Mouse (Mus musculus): ENCODE measurements around the gene Zscan22. TPM values are rescaled to one million over a fixed set of nuclear protein-coding genes. Genes with fewer than 3 reads are reported as not detected.
"Not testable (repeated sequence)": the region's sequence is repeated elsewhere in the genome, so short reads cannot be mapped to it uniquely, and the experiment has no call there.

The Zscan22 gene
- polyA plus RNA-seq, 1 experiment from 2014 or later: 17.4 TPM

- Histone ChIP-seq H3K4me2 (ENCODE audit: low read length) (no peak overlapping the region), H3K9ac (ENCODE audit: low read length) (no peak overlapping the region), H3K36me3 (ENCODE audit: control insufficient read depth, insufficient read depth, low read length) (peaks cover 54% of the 10 kb centered on the region), H3K9me3 (ENCODE audit: control insufficient read depth, low read length) (no peaks in the 10 kb centered on the region), H3K27me3 (replicated peaks; ENCODE audit: control insufficient read depth, insufficient read depth, low read length) (no peaks in the 10 kb centered on the region), H3K4me1 (replicated peaks; ENCODE audit: control insufficient read depth, insufficient read depth, low read length) (no peaks in the 10 kb centered on the region), H3K4me3 (ENCODE audit: low read depth, low read length) (no peak overlapping the region), H3K27ac (ENCODE audit: low read depth) (no peak overlapping the region)
- DNase-seq (ENCODE audit: low spot score): no peak
- WGBS: 79% methylated on average over 1 of the region's 1 CpGs
- no peak for ATAC-seq (replicated peaks; ENCODE audit: low FRiP score, low TSS enrichment, low read depth)
These were observed 6.3 kb upstream of the Zscan22 start for GRCm38 (mm10) chr7:12891334-12891733.

DNA sequence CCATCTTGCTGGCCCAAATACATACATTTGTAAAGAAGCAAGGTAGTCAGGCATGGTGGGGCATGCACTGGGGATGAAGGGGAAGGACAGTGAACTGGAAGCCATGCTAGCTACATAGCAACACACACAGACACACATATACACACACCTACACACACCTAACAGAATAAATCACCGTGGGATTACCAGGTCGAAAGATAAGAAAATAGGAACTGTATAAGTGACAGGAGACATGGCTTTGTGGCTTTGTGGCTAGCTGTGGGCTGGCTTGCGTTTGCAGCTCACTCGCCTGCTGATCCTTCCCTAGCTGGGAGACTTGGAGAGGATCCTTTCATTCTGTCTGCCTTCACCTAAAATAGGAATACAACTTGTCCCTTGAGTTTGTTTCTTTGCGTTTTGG, 3.9 kb downstream of the Zscan22 start:
- ATAC-seq (replicated peaks; ENCODE audit: low FRiP score, low TSS enrichment, low read depth): no peak
- no peaks in the 10 kb centered on the region for H3K9me3 ChIP-seq (ENCODE audit: control insufficient read depth, low read length)
- no peak overlapping the region for H3K4me3 ChIP-seq (ENCODE audit: low read depth, low read length)
- no peak overlapping the region for H3K27ac ChIP-seq (ENCODE audit: low read depth)
- no peak for DNase-seq (ENCODE audit: low spot score)
- peaks cover 27% of the 10 kb centered on the region for H3K36me3 ChIP-seq (ENCODE audit: control insufficient read depth, insufficient read depth, low read length)
- 94% methylated on average over 5 of the region's 5 CpGs for WGBS
- H3K4me2 ChIP-seq (ENCODE audit: low read length): no peak overlapping the region
- no peaks in the 10 kb centered on the region for H3K27me3 ChIP-seq (replicated peaks; ENCODE audit: control insufficient read depth, insufficient read depth, low read length)
- no peak overlapping the region for H3K9ac ChIP-seq (ENCODE audit: low read length)
- H3K4me1 ChIP-seq (replicated peaks; ENCODE audit: control insufficient read depth, insufficient read depth, low read length): peaks cover 7% of the 10 kb centered on the region

DNA sequence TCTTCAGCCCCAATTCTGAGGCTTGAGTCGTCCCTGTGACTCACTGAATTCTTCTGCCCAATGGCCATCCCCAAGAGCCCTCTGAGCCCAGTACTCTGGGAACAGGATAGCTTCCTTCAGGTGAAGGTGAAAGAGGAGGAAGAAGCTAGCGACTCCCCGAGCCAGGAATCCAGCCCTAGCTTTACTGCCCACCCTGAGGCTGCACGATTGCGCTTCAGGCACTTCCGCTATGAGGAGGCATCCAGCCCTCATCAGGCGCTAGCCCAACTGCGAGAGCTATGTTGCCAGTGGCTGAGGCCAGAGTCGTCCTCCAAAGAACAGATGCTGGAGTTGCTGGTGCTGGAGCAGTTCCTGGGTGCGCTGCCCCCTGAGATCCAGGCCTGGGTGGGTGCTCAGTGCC, 6.0 kb downstream of the Zscan22 start:
- ATAC-seq (replicated peaks; ENCODE audit: low FRiP score, low TSS enrichment, low read depth): no peak
- no peaks in the 10 kb centered on the region for H3K27me3 ChIP-seq (replicated peaks; ENCODE audit: control insufficient read depth, insufficient read depth, low read length)
- H3K4me2 ChIP-seq (ENCODE audit: low read length): no peak overlapping the region
- no peak for DNase-seq (ENCODE audit: low spot score)
- H3K9me3 ChIP-seq (ENCODE audit: control insufficient read depth, low read length): no peaks in the 10 kb centered on the region
- H3K36me3 ChIP-seq (ENCODE audit: control insufficient read depth, insufficient read depth, low read length): peaks cover 48% of the 10 kb centered on the region
- 60% methylated on average over 10 of the region's 10 CpGs for WGBS
- no peak overlapping the region for H3K9ac ChIP-seq (ENCODE audit: low read length)
- no peak overlapping the region for H3K27ac ChIP-seq (ENCODE audit: low read depth)
- H3K4me3 ChIP-seq (ENCODE audit: low read depth, low read length): no peak overlapping the region
- H3K4me1 ChIP-seq (replicated peaks; ENCODE audit: control insufficient read depth, insufficient read depth, low read length): peaks cover 3% of the 10 kb centered on the region

GRCm38 (mm10) chr7:12905146-12905545, 7.5 kb downstream of the Zscan22 start:
- no peak overlapping the region for H3K9ac ChIP-seq (ENCODE audit: low read length)
- H3K9me3 ChIP-seq (ENCODE audit: control insufficient read depth, low read length): no peaks in the 10 kb centered on the region
- H3K4me1 ChIP-seq (replicated peaks; ENCODE audit: control insufficient read depth, insufficient read depth, low read length): no peaks in the 10 kb centered on the region
- H3K27ac ChIP-seq (ENCODE audit: low read depth): no peak overlapping the region
- no peak overlapping the region for H3K4me2 ChIP-seq (ENCODE audit: low read length)
- H3K27me3 ChIP-seq (replicated peaks; ENCODE audit: control insufficient read depth, insufficient read depth, low read length): no peaks in the 10 kb centered on the region
- 86% methylated on average over 1 of the region's 1 CpGs for WGBS
- peaks cover 53% of the 10 kb centered on the region for H3K36me3 ChIP-seq (ENCODE audit: control insufficient read depth, insufficient read depth, low read length)
- ATAC-seq (replicated peaks; ENCODE audit: low FRiP score, low TSS enrichment, low read depth): no peak
- DNase-seq (ENCODE audit: low spot score): no peak
- no peak overlapping the region for H3K4me3 ChIP-seq (ENCODE audit: low read depth, low read length)

- DNase-seq (ENCODE audit: low spot score) (peak; percentile 85), ATAC-seq (replicated peaks; ENCODE audit: low FRiP score, low TSS enrichment, low read depth) (peak; percentile 30)
- H3K4me3 ChIP-seq (ENCODE audit: low read depth, low read length): peak overlapping the region; percentile 53; the same call in 1 of the 2 replicates
- H3K4me1 ChIP-seq (replicated peaks; ENCODE audit: control insufficient read depth, insufficient read depth, low read length): no peaks in the 10 kb centered on the region
- peak overlapping the region; percentile 63 for H3K4me2 ChIP-seq (ENCODE audit: low read length)
- H3K36me3 ChIP-seq (ENCODE audit: control insufficient read depth, insufficient read depth, low read length): peaks cover 44% of the 10 kb centered on the region
- no peaks in the 10 kb centered on the region for H3K27me3 ChIP-seq (replicated peaks; ENCODE audit: control insufficient read depth, insufficient read depth, low read length)
- H3K9ac ChIP-seq (ENCODE audit: low read length): peak overlapping the region; percentile 67
- H3K9me3 ChIP-seq (ENCODE audit: control insufficient read depth, low read length): no peaks in the 10 kb centered on the region
- H3K27ac ChIP-seq (ENCODE audit: low read depth): peak overlapping the region; percentile 89
- WGBS: 48% methylated on average over 7 of the region's 7 CpGs
These were observed 11.9 kb downstream of the Zscan22 start for GRCm38 (mm10) chr7:12909498-12909962.

GRCm38 (mm10) chr7:12910181-12910668, 12.6 kb downstream of the Zscan22 start:
- no peaks in the 10 kb centered on the region for H3K27me3 ChIP-seq (replicated peaks; ENCODE audit: control insufficient read depth, insufficient read depth, low read length)
- 5% methylated on average over 19 of the region's 19 CpGs for WGBS
- peak; percentile 86 for DNase-seq (ENCODE audit: low spot score)
- no peaks in the 10 kb centered on the region for H3K4me1 ChIP-seq (replicated peaks; ENCODE audit: control insufficient read depth, insufficient read depth, low read length)
- ATAC-seq (replicated peaks; ENCODE audit: low FRiP score, low TSS enrichment, low read depth): peak; percentile 85
- peak overlapping the region; percentile 53 for H3K4me3 ChIP-seq (ENCODE audit: low read depth, low read length)
- peak overlapping the region; percentile 63 for H3K4me2 ChIP-seq (ENCODE audit: low read length)
- H3K9ac ChIP-seq (ENCODE audit: low read length): peak overlapping the region; percentile 67
- H3K9me3 ChIP-seq (ENCODE audit: control insufficient read depth, low read length): no peaks in the 10 kb centered on the region
- H3K27ac ChIP-seq (ENCODE audit: low read depth): peak overlapping the region; percentile 89
- peaks cover 37% of the 10 kb centered on the region for H3K36me3 ChIP-seq (ENCODE audit: control insufficient read depth, insufficient read depth, low read length)

DNA sequence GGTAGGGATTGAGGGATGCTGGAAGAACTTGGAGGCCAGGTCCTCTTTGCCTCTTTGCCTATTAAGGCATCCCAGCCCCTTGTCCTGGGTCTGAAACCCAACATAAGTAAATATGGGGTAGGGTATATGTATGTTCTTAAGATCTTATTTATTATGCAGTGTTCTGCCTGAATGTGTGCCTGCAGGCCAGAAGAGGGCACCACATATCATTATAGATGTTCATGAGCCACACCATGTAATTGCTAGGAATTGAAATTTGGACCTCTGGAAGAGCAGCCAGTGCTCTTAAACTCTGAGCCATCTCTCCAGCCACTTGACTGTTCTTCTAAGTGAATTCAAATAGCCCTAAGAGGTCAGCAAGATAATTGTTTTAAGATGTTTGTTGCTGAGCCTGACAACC, 15.9 kb downstream of the Zscan22 start:
- DNase-seq (ENCODE audit: low spot score): no peak
- Histone ChIP-seq H3K36me3 (ENCODE audit: control insufficient read depth, insufficient read depth, low read length) (peaks cover 5% of the 10 kb centered on the region), H3K4me1 (replicated peaks; ENCODE audit: control insufficient read depth, insufficient read depth, low read length) (no peaks in the 10 kb centered on the region), H3K4me3 (ENCODE audit: low read depth, low read length) (no peak overlapping the region), H3K27ac (ENCODE audit: low read depth) (no peak overlapping the region), H3K9ac (ENCODE audit: low read length) (no peak overlapping the region), H3K27me3 (replicated peaks; ENCODE audit: control insufficient read depth, insufficient read depth, low read length) (no peaks in the 10 kb centered on the region), H3K9me3 (ENCODE audit: control insufficient read depth, low read length) (no peaks in the 10 kb centered on the region), H3K4me2 (ENCODE audit: low read length) (no peak overlapping the region)
- no peak for ATAC-seq (replicated peaks; ENCODE audit: low FRiP score, low TSS enrichment, low read depth)

DNA sequence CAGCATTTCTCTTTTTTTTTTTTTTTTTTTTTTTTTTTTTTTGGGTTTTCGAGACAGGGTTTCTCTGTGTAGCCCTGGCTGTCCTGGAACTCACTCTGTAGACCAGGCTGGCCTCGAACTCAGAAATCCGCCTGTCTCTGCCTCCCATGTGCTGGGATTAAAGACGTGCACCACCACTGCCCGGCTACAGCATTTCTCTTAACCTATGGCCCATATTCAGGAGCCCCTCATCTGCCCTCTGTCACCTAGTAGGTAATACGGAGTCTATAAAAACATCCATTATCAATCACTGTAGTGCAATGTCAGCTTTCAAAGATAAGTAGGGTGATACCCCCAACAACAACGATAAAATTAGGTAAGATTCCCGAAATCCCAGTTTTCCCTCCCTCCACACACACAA, 22.9 kb downstream of the Zscan22 start:
- not testable (repeated sequence) for H3K4me3 ChIP-seq (ENCODE audit: low read depth, low read length); H3K9ac ChIP-seq (ENCODE audit: low read length); H3K4me2 ChIP-seq (ENCODE audit: low read length); ATAC-seq (replicated peaks; ENCODE audit: low FRiP score, low TSS enrichment, low read depth); H3K27me3 ChIP-seq (replicated peaks; ENCODE audit: control insufficient read depth, insufficient read depth, low read length); H3K9me3 ChIP-seq (ENCODE audit: control insufficient read depth, low read length); DNase-seq (ENCODE audit: low spot score); H3K27ac ChIP-seq (ENCODE audit: low read depth)
- peaks cover 14% of the 10 kb centered on the region; the same call in 1 of the 2 replicates for H3K4me1 ChIP-seq (replicated peaks; ENCODE audit: control insufficient read depth, insufficient read depth, low read length)
- WGBS: 84% methylated on average over 7 of the region's 8 CpGs
- H3K36me3 ChIP-seq (ENCODE audit: control insufficient read depth, insufficient read depth, low read length): peaks cover 26% of the 10 kb centered on the region

DNA sequence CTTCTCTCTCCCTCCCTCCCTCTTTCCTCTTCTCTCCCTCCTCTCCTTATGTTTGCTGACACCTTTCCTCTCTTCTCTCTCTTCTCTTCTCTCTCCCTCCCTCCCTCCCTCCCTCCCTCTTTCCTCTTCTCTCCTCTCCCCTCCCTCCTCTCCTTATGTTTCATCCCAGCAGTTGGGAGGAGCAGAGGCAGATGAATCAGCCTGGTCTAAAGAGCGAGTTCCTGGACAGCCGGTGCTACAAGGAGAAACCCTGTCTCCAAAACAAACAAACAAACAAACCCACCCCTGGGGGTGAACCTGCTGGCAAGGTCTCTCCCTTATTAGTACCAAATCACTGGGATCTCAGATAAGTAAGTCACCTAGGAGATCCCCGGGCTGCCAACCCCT, 23.7 kb downstream of the Zscan22 start:
- H3K27me3 ChIP-seq (replicated peaks; ENCODE audit: control insufficient read depth, insufficient read depth, low read length): no peaks in the 10 kb centered on the region
- DNase-seq (ENCODE audit: low spot score) (no peak), ATAC-seq (replicated peaks; ENCODE audit: low FRiP score, low TSS enrichment, low read depth) (no peak)
- peaks cover 14% of the 10 kb centered on the region; the same call in 1 of the 2 replicates for H3K4me1 ChIP-seq (replicated peaks; ENCODE audit: control insufficient read depth, insufficient read depth, low read length)
- peak overlapping the region; percentile 89 for H3K4me2 ChIP-seq (ENCODE audit: low read length)
- no peaks in the 10 kb centered on the region for H3K9me3 ChIP-seq (ENCODE audit: control insufficient read depth, low read length)
- H3K9ac ChIP-seq (ENCODE audit: low read length): peak overlapping the region; percentile 86
- peak overlapping the region; percentile 97 for H3K27ac ChIP-seq (ENCODE audit: low read depth)
- WGBS: 0% methylated on average over 3 of the region's 3 CpGs
- peaks cover 34% of the 10 kb centered on the region for H3K36me3 ChIP-seq (ENCODE audit: control insufficient read depth, insufficient read depth, low read length)
- peak overlapping the region; percentile 80 for H3K4me3 ChIP-seq (ENCODE audit: low read depth, low read length)
